Mouse (Mus musculus): ENCODE results near the gene Grn.

- TF ChIP-seq CTCF (IDR thresholded peaks at IDR 0.05; ENCODE audit: low read depth) = peak; percentile 97
- no peak for TF ChIP-seq EP300 (IDR thresholded peaks at IDR 0.05; ENCODE audit: low read depth)
Measured at GRCm38 (mm10) chr11:102434406-102434805, 4.3 kb downstream of the Grn start.
